Mouse (Mus musculus): ENCODE measurements around the gene Frmd4b. TPM values are rescaled to one million over a fixed set of nuclear protein-coding genes. Genes with fewer than 3 reads are reported as not detected.

Gene Frmd4b
- total and polyA plus RNA-seq, 3 experiments: 0.44 to 2.9 TPM; not detected in 1

- ATAC-seq (ENCODE audit: extremely low read depth, insufficient number of reproducible peaks, low FRiP score, poor library complexity, severe bottlenecking): no peak
- no peak for TF ChIP-seq GATA2 (IDR thresholded peaks at IDR 0.05; ENCODE audit: borderline replicate concordance, low read depth, low read length)
- TF ChIP-seq POLR2AphosphoS5 (IDR thresholded peaks at IDR 0.05; ENCODE audit: insufficient replicate concordance, low read depth, low read length): no peak
- no peak for TF ChIP-seq CTCF (IDR thresholded peaks at IDR 0.05; ENCODE audit: low read depth, low read length)
- no peak for TF ChIP-seq GATA1 (IDR thresholded peaks at IDR 0.05; ENCODE audit: borderline replicate concordance, low read length)
- no peak for TF ChIP-seq TAL1 (conservative IDR thresholded peaks at IDR 0.05; ENCODE audit: low read depth, low read length)
- no peaks in the 10 kb centered on the region for H3K27me3 ChIP-seq (ENCODE audit: insufficient read depth, low read length)
- H3K9me3 ChIP-seq (replicated peaks): peaks cover 29% of the 10 kb centered on the region
- H3K36me3 ChIP-seq (replicated peaks): no peaks in the 10 kb centered on the region
- no peaks in the 10 kb centered on the region for H3K4me1 ChIP-seq (ENCODE audit: insufficient read depth, low read depth, low read length)
- DNase-seq (ENCODE audit: low spot score): no peak
- no peak overlapping the region for H3K4me3 ChIP-seq (ENCODE audit: low read depth, low read length)
These were observed 326.0 kb downstream of the Frmd4b start for GRCm38 (mm10) chr6:97291159-97291908.

GRCm38 (mm10) chr6:97290687-97291086, 326.7 kb downstream of the Frmd4b start:
- ATAC-seq (ENCODE audit: extremely low read depth, insufficient number of reproducible peaks, low FRiP score, poor library complexity, severe bottlenecking) (no peak), DNase-seq (ENCODE audit: low spot score) (no peak)
- H3K27me3 ChIP-seq (ENCODE audit: insufficient read depth, low read length): no peaks in the 10 kb centered on the region
- no peak overlapping the region for H3K4me3 ChIP-seq (ENCODE audit: low read depth, low read length)
- no peaks in the 10 kb centered on the region for H3K4me1 ChIP-seq (ENCODE audit: insufficient read depth, low read depth, low read length)
- no peak for TF ChIP-seq CTCF (IDR thresholded peaks at IDR 0.05; ENCODE audit: low read depth, low read length)
- TF ChIP-seq POLR2AphosphoS5 (IDR thresholded peaks at IDR 0.05; ENCODE audit: insufficient replicate concordance, low read depth, low read length): no peak
- no peak for TF ChIP-seq TAL1 (conservative IDR thresholded peaks at IDR 0.05; ENCODE audit: low read depth, low read length)
- TF ChIP-seq GATA2 (IDR thresholded peaks at IDR 0.05; ENCODE audit: borderline replicate concordance, low read depth, low read length): no peak
- TF ChIP-seq GATA1 (IDR thresholded peaks at IDR 0.05; ENCODE audit: borderline replicate concordance, low read length): no peak
- peaks cover 22% of the 10 kb centered on the region for H3K9me3 ChIP-seq (replicated peaks)
- no peaks in the 10 kb centered on the region for H3K36me3 ChIP-seq (replicated peaks)

GRCm38 (mm10) chr6:97289838-97290237, 327.5 kb downstream of the Frmd4b start:
- Histone ChIP-seq H3K36me3 (replicated peaks) (no peaks in the 10 kb centered on the region), H3K27me3 (ENCODE audit: insufficient read depth, low read length) (no peaks in the 10 kb centered on the region), H3K4me3 (ENCODE audit: low read depth, low read length) (no peak overlapping the region), H3K9me3 (replicated peaks) (peaks cover 16% of the 10 kb centered on the region), H3K4me1 (ENCODE audit: insufficient read depth, low read depth, low read length) (no peaks in the 10 kb centered on the region)
- TF ChIP-seq GATA2 (IDR thresholded peaks at IDR 0.05; ENCODE audit: borderline replicate concordance, low read depth, low read length) (no peak), CTCF (IDR thresholded peaks at IDR 0.05; ENCODE audit: low read depth, low read length) (no peak), TAL1 (conservative IDR thresholded peaks at IDR 0.05; ENCODE audit: low read depth, low read length) (no peak)
- no peak for DNase-seq (ENCODE audit: low spot score)
- ATAC-seq (ENCODE audit: extremely low read depth, insufficient number of reproducible peaks, low FRiP score, poor library complexity, severe bottlenecking): no peak

GRCm38 (mm10) chr6:97289316-97289820, 328.0 kb downstream of the Frmd4b start:
- no peak for TF ChIP-seq POLR2AphosphoS5 (IDR thresholded peaks at IDR 0.05; ENCODE audit: insufficient replicate concordance, low read depth, low read length)
- TF ChIP-seq CTCF (IDR thresholded peaks at IDR 0.05; ENCODE audit: low read depth, low read length): no peak
- no peak for TF ChIP-seq GATA2 (IDR thresholded peaks at IDR 0.05; ENCODE audit: borderline replicate concordance, low read depth, low read length)
- no peak for TF ChIP-seq TAL1 (conservative IDR thresholded peaks at IDR 0.05; ENCODE audit: low read depth, low read length)
- no peak for TF ChIP-seq GATA1 (IDR thresholded peaks at IDR 0.05; ENCODE audit: borderline replicate concordance, low read length)
- Histone ChIP-seq H3K27me3 (ENCODE audit: insufficient read depth, low read length) (no peaks in the 10 kb centered on the region), H3K9me3 (replicated peaks) (peaks cover 16% of the 10 kb centered on the region), H3K4me3 (ENCODE audit: low read depth, low read length) (no peak overlapping the region), H3K4me1 (ENCODE audit: insufficient read depth, low read depth, low read length) (no peaks in the 10 kb centered on the region), H3K36me3 (replicated peaks) (no peaks in the 10 kb centered on the region)
- ATAC-seq (ENCODE audit: extremely low read depth, insufficient number of reproducible peaks, low FRiP score, poor library complexity, severe bottlenecking) (no peak), DNase-seq (ENCODE audit: low spot score) (no peak)

GRCm38 (mm10) chr6:97288047-97288855, 329.1 kb downstream of the Frmd4b start:
- Histone ChIP-seq H3K4me1 (ENCODE audit: insufficient read depth, low read depth, low read length) (no peaks in the 10 kb centered on the region), H3K36me3 (replicated peaks) (no peaks in the 10 kb centered on the region), H3K4me3 (ENCODE audit: low read depth, low read length) (no peak overlapping the region), H3K9me3 (replicated peaks) (peaks cover 15% of the 10 kb centered on the region), H3K27me3 (ENCODE audit: insufficient read depth, low read length) (no peaks in the 10 kb centered on the region)
- ATAC-seq (ENCODE audit: extremely low read depth, insufficient number of reproducible peaks, low FRiP score, poor library complexity, severe bottlenecking) (no peak), DNase-seq (ENCODE audit: low spot score) (no peak)
- TF ChIP-seq TAL1 (conservative IDR thresholded peaks at IDR 0.05; ENCODE audit: low read depth, low read length) (no peak), CTCF (IDR thresholded peaks at IDR 0.05; ENCODE audit: low read depth, low read length) (no peak), POLR2AphosphoS5 (IDR thresholded peaks at IDR 0.05; ENCODE audit: insufficient replicate concordance, low read depth, low read length) (no peak), GATA2 (IDR thresholded peaks at IDR 0.05; ENCODE audit: borderline replicate concordance, low read depth, low read length) (no peak), GATA1 (IDR thresholded peaks at IDR 0.05; ENCODE audit: borderline replicate concordance, low read length) (no peak)

GRCm38 (mm10) chr6:97286332-97286731, 331.0 kb downstream of the Frmd4b start:
- no peaks in the 10 kb centered on the region for H3K27me3 ChIP-seq (ENCODE audit: insufficient read depth, low read length)
- H3K9me3 ChIP-seq (replicated peaks): peaks cover 6% of the 10 kb centered on the region; the same call in 1 of the 2 replicates
- no peaks in the 10 kb centered on the region for H3K36me3 ChIP-seq (replicated peaks)
- no peak overlapping the region for H3K4me3 ChIP-seq (ENCODE audit: low read depth, low read length)
- no peaks in the 10 kb centered on the region for H3K4me1 ChIP-seq (ENCODE audit: insufficient read depth, low read depth, low read length)
- DNase-seq (ENCODE audit: low spot score) (no peak), ATAC-seq (ENCODE audit: extremely low read depth, insufficient number of reproducible peaks, low FRiP score, poor library complexity, severe bottlenecking) (no peak)
- no peak for TF ChIP-seq POLR2AphosphoS5 (IDR thresholded peaks at IDR 0.05; ENCODE audit: insufficient replicate concordance, low read depth, low read length)
- TF ChIP-seq TAL1 (conservative IDR thresholded peaks at IDR 0.05; ENCODE audit: low read depth, low read length): no peak
